Mouse (Mus musculus): ENCODE measurements around the gene Bok. TPM values are rescaled to one million over a fixed set of nuclear protein-coding genes. Genes with fewer than 3 reads are reported as not detected.

The Bok gene
- polyA plus RNA-seq, 1 experiment from 2014 or later, result 90.1 TPM

DNA sequence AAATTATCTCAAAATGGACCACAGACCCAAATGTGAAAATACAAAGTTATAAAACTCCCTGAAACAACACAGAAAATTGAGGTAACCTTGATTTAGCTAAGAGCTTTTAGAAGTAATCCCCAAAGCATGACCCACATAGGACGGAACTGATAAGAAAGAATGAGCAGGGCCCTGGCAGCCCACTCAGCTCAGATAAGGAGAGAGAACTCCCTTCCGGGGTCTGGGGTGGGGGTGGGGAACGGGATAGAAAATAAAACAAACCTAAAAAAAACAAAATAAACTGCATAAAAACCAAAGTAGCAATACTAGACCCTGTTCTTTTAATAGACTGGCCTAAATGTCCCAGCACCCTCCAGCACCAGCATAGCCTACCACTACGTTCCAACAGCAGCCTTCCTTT is 56.5 kb downstream of the Bok start:
- H3K4me1 ChIP-seq (ENCODE audit: insufficient read depth), result no peaks in the 10 kb centered on the region
- no peak for ATAC-seq (ENCODE audit: insufficient read depth)
- no peak overlapping the region for H3K4me2 ChIP-seq
- H3K27me3 ChIP-seq (ENCODE audit: insufficient read depth, low read length), result no peaks in the 10 kb centered on the region
- no peak for DNase-seq
- H3K36me3 ChIP-seq (ENCODE audit: insufficient read depth), result 0 out of 2 replicates have a peak, but pooled peaks cover 3% of the 10 kb centered on the region
- no peak overlapping the region for H3K9ac ChIP-seq
- H3K4me3 ChIP-seq (ENCODE audit: low read depth, low read length), result no peak overlapping the region
- no peaks in the 10 kb centered on the region for H3K9me3 ChIP-seq (ENCODE audit: low read depth, low read length)
- WGBS, result 40% methylated on average over 4 of the region's 4 CpGs
- no peak for TF ChIP-seq CTCF (IDR thresholded peaks at IDR 0.05; ENCODE audit: low read depth)
- H3K27ac ChIP-seq (ENCODE audit: low read depth), result no peak overlapping the region

DNA sequence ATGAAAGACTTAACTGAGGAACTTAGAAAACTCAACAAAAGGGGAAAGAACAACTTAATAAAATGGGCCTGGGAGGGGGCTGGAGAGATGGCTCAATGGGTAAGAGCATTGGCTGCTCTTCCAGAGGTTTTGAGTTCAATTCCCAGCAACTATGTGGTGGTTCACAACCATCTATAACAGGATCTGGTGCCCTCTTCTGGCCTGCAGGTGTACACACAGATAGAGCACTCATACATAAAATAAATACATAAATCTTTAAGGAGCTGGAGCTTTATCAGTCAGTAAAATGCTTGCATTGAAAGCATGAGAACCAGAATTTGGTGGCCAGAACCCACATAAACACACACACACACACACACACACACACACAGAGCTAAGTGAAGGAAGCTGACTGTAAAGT is 57.5 kb downstream of the Bok start:
- H3K27ac ChIP-seq (ENCODE audit: low read depth), result no peak overlapping the region
- 0 out of 2 replicates have a peak, but pooled peaks cover 3% of the 10 kb centered on the region for H3K36me3 ChIP-seq (ENCODE audit: insufficient read depth)
- H3K27me3 ChIP-seq (ENCODE audit: insufficient read depth, low read length), result no peaks in the 10 kb centered on the region
- DNase-seq, result no peak
- no peak overlapping the region for H3K9ac ChIP-seq
- 0 out of 2 replicates have a peak, but pooled peaks have one; percentile 6 for TF ChIP-seq CTCF (IDR thresholded peaks at IDR 0.05; ENCODE audit: low read depth)
- no peaks in the 10 kb centered on the region for H3K9me3 ChIP-seq (ENCODE audit: low read depth, low read length)
- no peak for ATAC-seq (ENCODE audit: insufficient read depth)
- no peaks in the 10 kb centered on the region for H3K4me1 ChIP-seq (ENCODE audit: insufficient read depth)
- H3K4me2 ChIP-seq, result no peak overlapping the region
- H3K4me3 ChIP-seq (ENCODE audit: low read depth, low read length), result no peak overlapping the region

Other genes starting within 250 kb of the Bok start
- gene Hdlbp, start 206.8 kb upstream of the Bok start, polyA plus RNA-seq (2014; fragmentation: Nextera tagmentation; extraction: Ambion mirVana), result 153 and 160 TPM in 2 replicates
- gene Farp2, start 173.6 kb upstream of the Bok start, polyA plus RNA-seq (2014; fragmentation: Nextera tagmentation; extraction: Ambion mirVana), result 6.8 TPM in 2 replicates
- gene Stk25, start 27.0 kb upstream of the Bok start, polyA plus RNA-seq (2014; fragmentation: Nextera tagmentation; extraction: Ambion mirVana), result 180 and 181 TPM in 2 replicates
- 92.2 and 94.0 TPM in 2 replicates for gene Atg4b, start 65.8 kb downstream of the Bok start, polyA plus RNA-seq (2014; fragmentation: Nextera tagmentation; extraction: Ambion mirVana)
- 48.4 and 52.7 TPM in 2 replicates for gene Thap4, start 69.2 kb downstream of the Bok start, polyA plus RNA-seq (2014; fragmentation: Nextera tagmentation; extraction: Ambion mirVana)
- 286 and 295 TPM in 2 replicates for gene Dtymk, start 116.3 kb downstream of the Bok start, polyA plus RNA-seq (2014; fragmentation: Nextera tagmentation; extraction: Ambion mirVana)
- 22.7 and 24.8 TPM in 2 replicates for gene Ing5, start 118.3 kb downstream of the Bok start, polyA plus RNA-seq (2014; fragmentation: Nextera tagmentation; extraction: Ambion mirVana)
- 11.0 and 11.1 TPM in 2 replicates for gene D2hgdh, start 139.2 kb downstream of the Bok start, polyA plus RNA-seq (2014; fragmentation: Nextera tagmentation; extraction: Ambion mirVana)
- gene Gal3st2, start 175.6 kb downstream of the Bok start, polyA plus RNA-seq (2014; fragmentation: Nextera tagmentation; extraction: Ambion mirVana), result not detected in 2 replicates
- not detected in 2 replicates for gene Gal3st2b, start 232.7 kb downstream of the Bok start, polyA plus RNA-seq (2014; fragmentation: Nextera tagmentation; extraction: Ambion mirVana)